Mouse (Mus musculus): ENCODE results near the gene Wdr72. TPM values are rescaled to one million over a fixed set of nuclear protein-coding genes. Genes with fewer than 3 reads are reported as not detected.
A peak's percentile ranks its signal among the peaks of the same experiment; 100 is the strongest.

Wdr72 gene
- polyA plus RNA-seq (2015; fragmentation: Nextera tagmentation; extraction: Ambion mirVana) = 0.22 and 0.36 TPM in 2 replicates

DNA sequence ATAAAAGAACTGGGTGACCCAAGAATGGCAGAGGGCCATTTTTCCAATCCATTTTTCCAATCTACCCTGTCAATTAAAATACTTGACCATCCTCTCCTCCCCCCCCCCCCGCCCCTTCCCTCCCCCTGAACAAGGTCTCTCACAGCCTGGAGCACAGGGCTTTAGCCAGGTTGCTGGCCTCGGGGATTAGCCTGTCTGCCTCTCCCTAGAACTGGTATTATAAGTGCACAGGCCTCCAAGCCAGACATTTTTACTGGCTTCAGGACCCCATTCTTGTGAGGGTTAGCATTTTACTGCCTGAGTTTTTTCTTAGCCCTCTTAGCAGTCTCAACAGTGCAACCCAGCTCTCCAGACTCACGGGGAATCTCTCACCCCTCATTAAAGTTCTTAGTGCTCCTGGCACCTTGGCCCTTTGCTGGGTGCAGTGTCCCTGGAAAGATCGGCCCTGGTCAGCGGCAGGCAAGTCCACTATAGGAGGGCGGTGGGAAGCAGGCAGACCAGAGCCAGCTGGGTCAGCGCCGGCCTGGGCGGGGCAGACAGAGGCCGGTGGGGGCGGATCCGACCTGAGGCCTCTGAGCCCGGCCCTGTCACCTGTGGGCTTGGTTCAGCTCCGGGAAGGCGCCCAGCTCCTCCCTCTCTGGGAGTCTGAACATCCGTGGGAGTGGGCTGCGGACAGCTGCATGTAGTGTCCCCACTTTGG, at the start of gene Wdr72:
Gene Wdr72, plus strand, starts transcription at position 596 of the 700 bp plus-strand sequence.
- WGBS = 9% methylated on average over 16 of the region's 17 CpGs
- peak within 1 kb of the TSS; percentile 52 for H3K4me2 ChIP-seq
- 0 out of 2 replicates have a peak, but pooled peaks cover 4% of the 10 kb centered on the region for H3K27me3 ChIP-seq (replicated peaks)
- H3K36me3 ChIP-seq = no peaks in the 10 kb centered on the region
- H3K27ac ChIP-seq (replicated peaks) = no peak within 1 kb of the TSS
- peaks cover 3% of the 10 kb centered on the region; the same call in 1 of the 2 replicates for H3K4me1 ChIP-seq
- 0 out of 2 replicates have a peak within 1 kb of the TSS, but pooled peaks have one; percentile 17 for H3K4me3 ChIP-seq (replicated peaks)
- no peaks in the 10 kb centered on the region for H3K9me3 ChIP-seq (replicated peaks)
- no peak within 1 kb of the TSS for H3K9ac ChIP-seq (replicated peaks)
- ATAC-seq (ENCODE audit: low FRiP score) = no peak

GRCm38 (mm10) chr9:74066278-74066677, 43.9 kb upstream of the Wdr72 start:
- no peak for ATAC-seq (ENCODE audit: low FRiP score)
- WGBS = 84% methylated on average over 3 of the region's 3 CpGs
- Histone ChIP-seq H3K4me3 (replicated peaks) (no peak overlapping the region), H3K27ac (replicated peaks) (no peak overlapping the region), H3K9ac (replicated peaks) (no peak overlapping the region), H3K36me3 (no peaks in the 10 kb centered on the region), H3K27me3 (replicated peaks) (no peaks in the 10 kb centered on the region), H3K4me2 (no peak overlapping the region), H3K4me1 (peaks cover 11% of the 10 kb centered on the region), H3K9me3 (replicated peaks) (no peaks in the 10 kb centered on the region)

- no peak for ATAC-seq (ENCODE audit: low FRiP score)
Observed at GRCm38 (mm10) chr9:74066766-74067165, 43.4 kb upstream of the Wdr72 start.

DNA sequence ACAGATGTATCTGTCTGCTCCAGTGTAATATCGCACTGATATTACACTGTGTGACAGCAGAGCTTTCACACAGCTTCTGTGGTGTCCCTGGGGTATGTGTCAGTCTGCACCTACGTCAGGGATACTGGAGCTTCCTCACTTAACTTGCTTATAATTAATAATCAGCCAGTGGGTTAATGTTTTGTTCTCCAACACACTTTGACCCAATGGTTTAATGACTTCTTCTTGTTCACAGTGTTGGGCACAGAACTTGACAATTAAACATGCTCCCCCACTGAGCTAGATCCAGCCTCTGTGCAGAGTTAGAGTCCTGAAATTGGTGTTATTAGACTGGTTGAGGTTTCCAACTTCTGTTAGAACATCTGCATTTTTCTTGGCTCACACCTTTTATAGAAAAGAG, 34.2 kb upstream of the Wdr72 start:
- H3K36me3 ChIP-seq = no peaks in the 10 kb centered on the region
- WGBS = 66% methylated on average over 2 of the region's 2 CpGs
- no peak overlapping the region for H3K4me3 ChIP-seq (replicated peaks)
- no peaks in the 10 kb centered on the region for H3K27me3 ChIP-seq (replicated peaks)
- H3K27ac ChIP-seq (replicated peaks) = no peak overlapping the region
- no peaks in the 10 kb centered on the region for H3K4me1 ChIP-seq
- no peak overlapping the region for H3K9ac ChIP-seq (replicated peaks)
- no peaks in the 10 kb centered on the region for H3K9me3 ChIP-seq (replicated peaks)
- ATAC-seq (ENCODE audit: low FRiP score) = no peak
- no peak overlapping the region for H3K4me2 ChIP-seq

More at GRCm38 (mm10) chr9:74066766-74067165, 43.4 kb upstream of the Wdr72 start:
- H3K9ac ChIP-seq (replicated peaks) = no peak overlapping the region
- no peak overlapping the region for H3K4me3 ChIP-seq (replicated peaks)
- no peak overlapping the region for H3K27ac ChIP-seq (replicated peaks)
- H3K27me3 ChIP-seq (replicated peaks) = no peaks in the 10 kb centered on the region
- no peaks in the 10 kb centered on the region for H3K9me3 ChIP-seq (replicated peaks)
- no peaks in the 10 kb centered on the region for H3K36me3 ChIP-seq
- H3K4me2 ChIP-seq = no peak overlapping the region
- H3K4me1 ChIP-seq = peaks cover 11% of the 10 kb centered on the region
- WGBS = 58% methylated on average over 10 of the region's 10 CpGs

DNA sequence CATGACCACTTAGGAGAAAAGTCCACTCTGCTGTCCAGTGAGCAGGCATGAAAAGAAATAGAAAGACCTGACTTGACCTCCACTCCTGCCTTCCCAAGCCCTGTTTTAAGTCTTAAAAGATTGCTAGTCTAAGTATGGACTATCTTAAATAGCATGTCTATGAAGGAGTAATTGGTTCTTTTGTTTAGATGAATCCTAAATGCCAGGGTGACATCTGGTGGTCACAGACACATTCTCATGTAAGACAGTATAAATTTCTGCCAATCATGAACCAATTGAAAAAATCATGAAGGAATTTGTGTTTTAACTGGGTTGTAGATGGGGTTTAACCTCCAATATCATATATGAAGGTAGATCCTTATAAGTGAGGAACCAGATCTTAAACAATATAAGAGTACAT, 31.7 kb upstream of the Wdr72 start:
- Histone ChIP-seq H3K4me2 (no peak overlapping the region), H3K4me3 (replicated peaks) (no peak overlapping the region), H3K9ac (replicated peaks) (no peak overlapping the region), H3K36me3 (no peaks in the 10 kb centered on the region), H3K9me3 (replicated peaks) (no peaks in the 10 kb centered on the region), H3K4me1 (no peaks in the 10 kb centered on the region), H3K27ac (replicated peaks) (no peak overlapping the region), H3K27me3 (replicated peaks) (no peaks in the 10 kb centered on the region)
- ATAC-seq (ENCODE audit: low FRiP score) = no peak

GRCm38 (mm10) chr9:74080241-74080640, 29.9 kb upstream of the Wdr72 start:
- no peaks in the 10 kb centered on the region for H3K9me3 ChIP-seq (replicated peaks)
- 38% methylated on average over 5 of the region's 5 CpGs for WGBS
- no peak overlapping the region for H3K9ac ChIP-seq (replicated peaks)
- H3K36me3 ChIP-seq = no peaks in the 10 kb centered on the region
- no peaks in the 10 kb centered on the region for H3K4me1 ChIP-seq
- H3K27ac ChIP-seq (replicated peaks) = no peak overlapping the region
- H3K27me3 ChIP-seq (replicated peaks) = no peaks in the 10 kb centered on the region
- H3K4me2 ChIP-seq = no peak overlapping the region
- no peak for ATAC-seq (ENCODE audit: low FRiP score)
- no peak overlapping the region for H3K4me3 ChIP-seq (replicated peaks)

DNA sequence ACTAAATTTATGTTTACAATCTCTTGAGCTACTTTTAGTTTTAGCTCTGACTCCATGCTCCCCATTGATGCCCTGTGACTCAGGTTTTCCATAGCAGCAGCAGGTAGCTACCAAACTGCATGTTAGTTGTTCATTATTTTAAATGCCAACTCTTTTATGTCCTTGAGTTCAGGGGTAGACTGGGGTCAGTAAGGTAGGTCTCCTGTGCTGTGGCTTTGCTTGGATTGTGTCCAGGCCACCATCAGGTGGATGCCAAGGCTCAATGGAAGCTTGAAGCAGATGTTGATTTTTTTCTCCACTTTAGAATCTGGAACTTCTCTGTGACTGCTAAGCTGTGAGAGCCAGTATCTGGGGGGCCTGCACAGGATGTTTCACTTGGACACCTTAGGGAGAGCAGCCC, 8.6 kb upstream of the Wdr72 start:
- no peak for ATAC-seq (ENCODE audit: low FRiP score)
- H3K9ac ChIP-seq (replicated peaks) = no peak overlapping the region
- no peaks in the 10 kb centered on the region for H3K4me1 ChIP-seq
- H3K27ac ChIP-seq (replicated peaks) = no peak overlapping the region
- H3K27me3 ChIP-seq (replicated peaks) = no peaks in the 10 kb centered on the region
- H3K4me3 ChIP-seq (replicated peaks) = no peak overlapping the region
- H3K9me3 ChIP-seq (replicated peaks) = no peaks in the 10 kb centered on the region
- H3K36me3 ChIP-seq = no peaks in the 10 kb centered on the region
- H3K4me2 ChIP-seq = no peak overlapping the region

DNA sequence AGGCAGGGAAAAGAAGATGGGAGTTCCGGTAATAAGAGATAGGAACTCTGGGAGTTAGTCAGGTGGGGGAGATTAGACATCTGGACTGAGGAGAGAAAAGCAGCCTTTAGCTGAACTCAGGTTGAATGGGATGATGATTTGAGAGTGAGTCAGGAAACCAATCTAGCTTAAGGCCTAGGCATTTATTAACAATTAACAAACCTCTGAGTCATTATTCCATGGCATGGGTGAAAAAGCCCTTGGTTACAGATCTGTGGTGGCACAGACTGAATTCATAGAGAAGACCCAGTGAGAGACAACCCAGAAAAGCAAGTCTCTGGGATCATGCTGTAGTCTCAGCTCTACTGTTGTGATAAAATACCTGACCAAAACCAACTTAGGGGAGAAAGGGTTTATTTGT, 7.5 kb upstream of the Wdr72 start:
- Histone ChIP-seq H3K4me1 (no peaks in the 10 kb centered on the region), H3K4me3 (replicated peaks) (no peak overlapping the region), H3K27me3 (replicated peaks) (no peaks in the 10 kb centered on the region), H3K9ac (replicated peaks) (no peak overlapping the region), H3K9me3 (replicated peaks) (no peaks in the 10 kb centered on the region), H3K27ac (replicated peaks) (no peak overlapping the region), H3K4me2 (no peak overlapping the region), H3K36me3 (no peaks in the 10 kb centered on the region)
- 73% methylated on average over 1 of the region's 1 CpGs for WGBS
- no peak for ATAC-seq (ENCODE audit: low FRiP score)

GRCm38 (mm10) chr9:74110461-74110816, 283 bp downstream of the Wdr72 start:
- H3K4me1 ChIP-seq = peaks cover 3% of the 10 kb centered on the region; the same call in 1 of the 2 replicates
- no peak overlapping the region for H3K9ac ChIP-seq (replicated peaks)
- H3K27ac ChIP-seq (replicated peaks) = no peak overlapping the region
- H3K9me3 ChIP-seq (replicated peaks) = no peaks in the 10 kb centered on the region
- H3K4me3 ChIP-seq (replicated peaks) = 0 out of 2 replicates have a peak overlapping the region, but pooled peaks have one; percentile 17
- no peaks in the 10 kb centered on the region for H3K36me3 ChIP-seq
- H3K27me3 ChIP-seq (replicated peaks) = 0 out of 2 replicates have a peak, but pooled peaks cover 4% of the 10 kb centered on the region
- peak overlapping the region; percentile 52 for H3K4me2 ChIP-seq
- ATAC-seq (ENCODE audit: low FRiP score) = no peak
- WGBS = 4% methylated on average over 7 of the region's 7 CpGs

- Histone ChIP-seq H3K4me1 (peaks cover 3% of the 10 kb centered on the region; the same call in 1 of the 2 replicates), H3K36me3 (no peaks in the 10 kb centered on the region), H3K27ac (replicated peaks) (no peak overlapping the region), H3K4me3 (replicated peaks) (no peak overlapping the region), H3K9me3 (replicated peaks) (no peaks in the 10 kb centered on the region), H3K9ac (replicated peaks) (no peak overlapping the region), H3K4me2 (no peak overlapping the region), H3K27me3 (replicated peaks) (0 out of 2 replicates have a peak, but pooled peaks cover 4% of the 10 kb centered on the region)
- ATAC-seq (ENCODE audit: low FRiP score) = no peak
- 93% methylated on average over 9 of the region's 9 CpGs for WGBS
Observed at GRCm38 (mm10) chr9:74112526-74112925, 2.4 kb downstream of the Wdr72 start.

DNA sequence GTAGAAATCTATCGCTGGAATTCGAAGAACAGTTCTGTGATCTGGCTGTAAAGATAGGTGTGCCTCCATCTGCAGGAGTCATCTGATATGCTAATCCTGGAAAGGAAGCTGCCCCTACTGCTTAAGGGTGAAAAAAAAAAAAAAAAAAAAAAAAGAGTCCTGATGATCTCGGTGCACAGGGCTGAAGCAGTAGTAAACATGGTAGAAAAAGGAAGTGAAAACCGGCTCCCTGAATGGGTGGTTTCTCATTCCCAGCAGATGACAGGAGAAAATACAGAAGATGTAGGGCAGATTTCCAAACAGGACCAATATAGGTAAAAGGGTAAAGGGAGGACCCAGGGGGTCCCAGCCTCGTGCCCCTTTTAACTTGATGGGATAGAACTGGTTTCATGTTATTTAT, 16.1 kb downstream of the Wdr72 start:
- WGBS = 73% methylated on average over 5 of the region's 5 CpGs
- Histone ChIP-seq H3K27ac (replicated peaks) (no peak overlapping the region), H3K9ac (replicated peaks) (no peak overlapping the region), H3K4me1 (no peaks in the 10 kb centered on the region), H3K9me3 (replicated peaks) (no peaks in the 10 kb centered on the region), H3K4me2 (no peak overlapping the region), H3K4me3 (replicated peaks) (no peak overlapping the region), H3K36me3 (no peaks in the 10 kb centered on the region), H3K27me3 (replicated peaks) (no peaks in the 10 kb centered on the region)
- ATAC-seq (ENCODE audit: low FRiP score) = no peak

GRCm38 (mm10) chr9:74134010-74134409, 23.9 kb downstream of the Wdr72 start:
- Histone ChIP-seq H3K9ac (replicated peaks) (no peak overlapping the region), H3K4me2 (no peak overlapping the region), H3K4me3 (replicated peaks) (no peak overlapping the region), H3K4me1 (no peaks in the 10 kb centered on the region), H3K36me3 (no peaks in the 10 kb centered on the region), H3K9me3 (replicated peaks) (no peaks in the 10 kb centered on the region), H3K27me3 (replicated peaks) (no peaks in the 10 kb centered on the region), H3K27ac (replicated peaks) (no peak overlapping the region)
- WGBS = 71% methylated on average over 2 of the region's 2 CpGs
- ATAC-seq (ENCODE audit: low FRiP score) = no peak
